ENCODE assay signal across 19 mouse cellular contexts in genomic region chr3:150954897-150955296, GRCm38 (mm10).
"Had no signal": no experiment of that assay in that cellular context is flagged by ENCODE, and none has a peak within 500 bp of the region (broad histone marks: within the 10 kb centered on the region; RNA-seq: fewer than 3 reads in every experiment).

No protein-coding gene starts in this region.

- H3K4me3 ChIP-seq: limb, embryonic 12.5 days; liver, embryonic 13.5 days; lung, embryonic 15.5 days; megakaryocyte, embryonic 14.5 days; midbrain, embryonic 15.5 days; neural tube, embryonic 13.5 days had no signal

- DNase-seq: kidney, adult 11 months; kidney, adult 9 months; kidney, postnatal 36 days; liver; liver, embryonic 13.5 days; liver, postnatal 0 days; lung, postnatal 14 days; retina, postnatal 1 day; thymus, adult 2 months; thymus, postnatal 25 days had no signal

- H3K27ac ChIP-seq: hindbrain, postnatal 0 days; kidney, postnatal 0 days; limb, embryonic 12.5 days; liver, embryonic 13.5 days; lung, embryonic 15.5 days; macrophage; midbrain, embryonic 15.5 days; neural tube, embryonic 13.5 days; stomach, postnatal 0 days had no signal

- ATAC-seq: hindbrain, postnatal 0 days; liver, postnatal 0 days; midbrain, embryonic 15.5 days had no signal
